Comparison of ENCODE assay signal across 39 mouse cellular contexts in the genomic region with DNA sequence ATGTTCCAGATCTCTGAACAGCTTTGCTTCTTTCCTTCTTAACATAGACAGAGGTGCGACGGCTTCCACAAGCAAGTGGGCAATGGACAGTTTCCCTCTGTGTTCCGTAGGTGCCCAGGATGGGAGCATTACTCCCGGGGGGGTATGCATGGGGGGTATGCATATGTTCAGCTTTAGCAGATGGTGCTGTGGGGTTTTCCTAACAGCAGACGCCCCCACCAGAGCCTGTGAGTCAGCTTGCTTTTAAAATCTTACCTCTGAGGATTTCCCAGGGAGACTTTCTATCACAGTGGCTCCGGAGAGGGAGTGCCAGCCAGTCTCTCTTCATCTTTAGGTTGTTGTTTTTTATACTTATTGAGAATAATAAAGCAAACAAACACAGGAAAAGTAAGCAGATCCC. TPM values are rescaled to one million over a fixed set of nuclear protein-coding genes. Genes with fewer than 3 reads are reported as not detected.
DNase-seq lines count a peak whose midpoint lies in the region; ATAC-seq lines count a peak whose summit lies in the region.
"Had no signal": no experiment of that assay in that cellular context is flagged by ENCODE, and none has a peak within 500 bp of the region (broad histone marks: within the 10 kb centered on the region; RNA-seq: fewer than 3 reads in every experiment).

No protein-coding gene starts in this region.

- intact Hi-C loops in left cerebral cortex, postnatal 14 days (cut with DNase I), result loop anchor here (5.0 kb wide), 1 partner anchor 58 kb away; a partner anchor contains a TSS
- intact Hi-C loops in left cerebral cortex, postnatal 10 days (cut with DNase I), result loop anchor here (10.0 kb wide), 2 partner anchors 65 to 865 kb away; no protein-coding TSS in a partner anchor
- intact Hi-C loops in left cerebral cortex, postnatal 25 days (cut with DNase I), result loop anchor here (1.0 to 2.0 kb wide), 2 partner anchors 42 to 357 kb away; no protein-coding TSS in a partner anchor

- no peak overlapping the region for H3K4me3 ChIP-seq in kidney, embryonic 15.5 days (replicated peaks)
- H3K4me3 ChIP-seq: embryonic facial prominence, embryonic 10.5 days; embryonic facial prominence, embryonic 15.5 days; forebrain, embryonic 12.5 days; hindbrain, embryonic 12.5 days; limb, embryonic 10.5 days; limb, embryonic 15.5 days; liver, embryonic 13.5 days; megakaryocyte, embryonic 14.5 days; midbrain, embryonic 12.5 days; myocyte; neural tube, embryonic 12.5 days had no signal

- no peak for ATAC-seq in kidney, embryonic 15.5 days (replicated peaks; ENCODE audit: low FRiP score)
- ATAC-seq: forebrain, postnatal 0 days; intestine, postnatal 0 days; lung, postnatal 0 days had no signal

- H3K36me3 ChIP-seq in kidney, embryonic 15.5 days, result no peaks in the 10 kb centered on the region
- H3K36me3 ChIP-seq: embryonic facial prominence, embryonic 10.5 days; embryonic facial prominence, embryonic 15.5 days; forebrain, embryonic 12.5 days; G1E; hindbrain, embryonic 12.5 days; limb, embryonic 10.5 days; limb, embryonic 15.5 days; liver, embryonic 13.5 days; midbrain, embryonic 12.5 days; neural tube, embryonic 12.5 days had no signal

- DNase-seq in frontal cortex, adult 2 months (ENCODE audit: extremely low spot score in 1 of 2, low spot score in 1 of 2), result peak; percentile 31 to 69
- DNase-seq in frontal cortex, postnatal 25 days (ENCODE audit: low spot score in 2 of 2), result no peak
- peak; percentile 50 to 52 for DNase-seq in left cerebral cortex, postnatal 14 days (ENCODE audit: low spot score in 2 of 2)
- no peak for DNase-seq in left cerebral cortex, postnatal 10 days (ENCODE audit: extremely low spot score in 1 of 2, low spot score in 2 of 2)
- peak; percentile 35 to 83 for DNase-seq in left cerebral cortex, postnatal 25 days (ENCODE audit: low spot score in 2 of 2)
- DNase-seq in telencephalon, adult 2 months (ENCODE audit: low read depth, low spot score), result peak; percentile 48
- DNase-seq: adrenal gland, adult 8-10 months; cerebellum, adult 8-10 months; cerebellum, postnatal 25 days; forebrain, postnatal 0 days; gastrocnemius, postnatal 14 days; kidney, adult 9 months; kidney, postnatal 14 days; liver, embryonic 13.5 days; lung, adult 18-20 months; lung, postnatal 4 days; thymus, adult 18-20 months; thymus, postnatal 25 days had no signal

- no peak overlapping the region for H3K4me2 ChIP-seq in kidney, embryonic 15.5 days
- H3K4me2 ChIP-seq: embryonic facial prominence, embryonic 15.5 days; forebrain, embryonic 12.5 days; hindbrain, embryonic 12.5 days; limb, embryonic 15.5 days; liver, embryonic 13.5 days; midbrain, embryonic 12.5 days; neural tube, embryonic 12.5 days had no signal

- no peak overlapping the region for H3K27ac ChIP-seq in kidney, embryonic 15.5 days
- H3K27ac ChIP-seq: embryonic facial prominence, embryonic 10.5 days; embryonic facial prominence, embryonic 15.5 days; forebrain, embryonic 12.5 days; hindbrain, embryonic 12.5 days; limb, embryonic 10.5 days; limb, embryonic 15.5 days; liver, embryonic 13.5 days; midbrain, embryonic 12.5 days; neural tube, embryonic 12.5 days had no signal

- H3K9me3 ChIP-seq in kidney, embryonic 15.5 days (replicated peaks), result no peaks in the 10 kb centered on the region
- H3K9me3 ChIP-seq: embryonic facial prominence, embryonic 15.5 days; forebrain, embryonic 12.5 days; G1E; hindbrain, embryonic 12.5 days; limb, embryonic 10.5 days; limb, embryonic 15.5 days; liver, embryonic 13.5 days; midbrain, embryonic 12.5 days; neural tube, embryonic 12.5 days had no signal

- H3K27me3 ChIP-seq in kidney, embryonic 15.5 days, result no peaks in the 10 kb centered on the region
- H3K27me3 ChIP-seq: embryonic facial prominence, embryonic 15.5 days; forebrain, embryonic 12.5 days; hindbrain, embryonic 12.5 days; limb, embryonic 15.5 days; liver, embryonic 13.5 days; neural tube, embryonic 12.5 days had no signal

- WGBS in kidney, embryonic 15.5 days, result 75% methylated on average over 6 of the region's 6 CpGs

- no peak overlapping the region for H3K9ac ChIP-seq in kidney, embryonic 15.5 days
- H3K9ac ChIP-seq: embryonic facial prominence, embryonic 15.5 days; forebrain, embryonic 12.5 days; forebrain, postnatal 0 days; hindbrain, embryonic 12.5 days; limb, embryonic 15.5 days; liver, embryonic 13.5 days; midbrain, embryonic 12.5 days; neural tube, embryonic 12.5 days had no signal

- no peaks in the 10 kb centered on the region for H3K4me1 ChIP-seq in kidney, embryonic 15.5 days
- H3K4me1 ChIP-seq: embryonic facial prominence, embryonic 10.5 days; embryonic facial prominence, embryonic 15.5 days; limb, embryonic 10.5 days; limb, embryonic 15.5 days; liver, embryonic 13.5 days; megakaryocyte, embryonic 14.5 days; neural tube, embryonic 12.5 days had no signal

RNA-seq across cellular contexts. Expression of a gene that starts 9.8 kb away (rescaled TPM):
- 0.21 and 0.24 TPM in 2 replicates for polyA plus RNA-seq in frontal cortex, adult 2 months (2012; rRNA removed)
- total RNA-seq in left cerebral cortex, postnatal 14 days (2021), result under 1 TPM in 1 of 2 experiments, not detected in 1; 0.37 TPM
- under 1 TPM; 0.28 to 0.34 TPM for total RNA-seq in left cerebral cortex, postnatal 10 days (2021)
- total RNA-seq in left cerebral cortex, postnatal 25 days (2021), result under 1 TPM; 0.09 to 0.16 TPM
- not detected in 2 replicates for polyA plus RNA-seq in kidney, embryonic 15.5 days (2015; fragmentation: Nextera tagmentation; extraction: Ambion mirVana)
- total RNA-seq: gastrocnemius, postnatal 14 days; heart, postnatal 25 days had no signal
- polyA plus RNA-seq: embryonic facial prominence, embryonic 10.5 days; embryonic facial prominence, embryonic 15.5 days; forebrain, embryonic 12.5 days; forebrain, postnatal 0 days; G1E; heart, embryonic 14.5 days; hindbrain, embryonic 12.5 days; intestine, postnatal 0 days; limb, embryonic 15.5 days; liver, embryonic 13.5 days; lung, postnatal 0 days; midbrain, embryonic 12.5 days; midbrain, postnatal 0 days; myocyte; neural tube, embryonic 12.5 days; small intestine, adult 2 months; stomach, embryonic 14.5 days had no signal

RNA-seq across cellular contexts. Expression of a gene that starts 18.6 kb away (rescaled TPM):
- 3.4 TPM in 2 replicates for polyA plus RNA-seq in frontal cortex, adult 2 months (2012; rRNA removed)
- 1 to 10 TPM in 1 of 2 experiments, under 1 TPM in 1; 0.97 to 2.0 TPM for total RNA-seq in left cerebral cortex, postnatal 14 days (2021)
- 1 to 10 TPM in 1 of 2 experiments, under 1 TPM in 1; 0.86 to 1.4 TPM for total RNA-seq in left cerebral cortex, postnatal 10 days (2021)
- 1 to 10 TPM in 1 of 2 experiments, under 1 TPM in 1; 0.46 to 1.7 TPM for total RNA-seq in left cerebral cortex, postnatal 25 days (2021)
- not detected in 2 replicates for polyA plus RNA-seq in kidney, embryonic 15.5 days (2015; fragmentation: Nextera tagmentation; extraction: Ambion mirVana)
- total RNA-seq: adrenal gland, postnatal 4 days; forebrain, postnatal 0 days; gastrocnemius, postnatal 14 days; granulocyte monocyte progenitor cell, adult 5-6 weeks; heart, postnatal 25 days had no signal
- polyA plus RNA-seq: embryonic facial prominence, embryonic 10.5 days; G1E; heart, embryonic 14.5 days; hindbrain, embryonic 12.5 days; intestine, postnatal 0 days; limb, embryonic 10.5 days; limb, embryonic 15.5 days; liver, embryonic 13.5 days; lung, postnatal 0 days; midbrain, embryonic 12.5 days; myocyte; neural tube, embryonic 12.5 days; small intestine, adult 2 months; stomach, embryonic 14.5 days had no signal

RNA-seq across cellular contexts. Expression of a gene that starts 21.4 kb away (rescaled TPM):
- polyA plus RNA-seq in frontal cortex, adult 2 months (2012; rRNA removed), result 7.0 and 8.9 TPM in 2 replicates
- total RNA-seq in left cerebral cortex, postnatal 14 days (2021), result 10 to 100 TPM; 15.7 to 17.9 TPM
- 10 to 100 TPM; 14.7 to 15.7 TPM for total RNA-seq in left cerebral cortex, postnatal 10 days (2021)
- total RNA-seq in left cerebral cortex, postnatal 25 days (2021), result 10 to 100 TPM; 15.8 to 17.0 TPM
- polyA plus RNA-seq in kidney, embryonic 15.5 days (2015; fragmentation: Nextera tagmentation; extraction: Ambion mirVana), result 0.04 and 0.17 TPM in 2 replicates
- total RNA-seq: G1E; granulocyte monocyte progenitor cell, adult 5-6 weeks; heart, postnatal 25 days had no signal
- polyA plus RNA-seq: G1E; heart, embryonic 14.5 days; liver, embryonic 13.5 days; lung, postnatal 0 days; myocyte; small intestine, adult 2 months; stomach, embryonic 14.5 days had no signal

RNA-seq across cellular contexts. Expression of a gene that starts 36.1 kb away (rescaled TPM):
- 0.02 TPM in 1 of 2 replicates, not detected in the other for polyA plus RNA-seq in frontal cortex, adult 2 months (2012; rRNA removed)
- not detected for total RNA-seq in left cerebral cortex, postnatal 14 days (2021)
- total RNA-seq in left cerebral cortex, postnatal 10 days (2021), result not detected
- not detected for total RNA-seq in left cerebral cortex, postnatal 25 days (2021)
- not detected in 2 replicates for polyA plus RNA-seq in kidney, embryonic 15.5 days (2015; fragmentation: Nextera tagmentation; extraction: Ambion mirVana)
- total RNA-seq: forebrain, postnatal 0 days; gastrocnemius, postnatal 14 days; granulocyte monocyte progenitor cell, adult 5-6 weeks; heart, postnatal 25 days; midbrain, postnatal 0 days had no signal
- polyA plus RNA-seq: embryonic facial prominence, embryonic 10.5 days; embryonic facial prominence, embryonic 15.5 days; forebrain, embryonic 12.5 days; forebrain, postnatal 0 days; G1E; heart, embryonic 14.5 days; hindbrain, embryonic 12.5 days; intestine, postnatal 0 days; limb, embryonic 10.5 days; limb, embryonic 15.5 days; liver, embryonic 13.5 days; lung, postnatal 0 days; midbrain, embryonic 12.5 days; midbrain, postnatal 0 days; myocyte; neural tube, embryonic 12.5 days; small intestine, adult 2 months; stomach, embryonic 14.5 days had no signal

RNA-seq across cellular contexts. Expression of a gene that starts 36.8 kb away (rescaled TPM):
- polyA plus RNA-seq in frontal cortex, adult 2 months (2012; rRNA removed), result 9.7 and 13.7 TPM in 2 replicates
- total RNA-seq in left cerebral cortex, postnatal 14 days (2021), result 1 to 10 TPM; 5.0 to 8.9 TPM
- total RNA-seq in left cerebral cortex, postnatal 10 days (2021), result 10 to 100 TPM in 1 of 2 experiments, 1 to 10 TPM in 1; 8.9 to 10.2 TPM
- total RNA-seq in left cerebral cortex, postnatal 25 days (2021), result 1 to 10 TPM; 6.3 to 6.4 TPM
- 7.8 and 8.3 TPM in 2 replicates for polyA plus RNA-seq in kidney, embryonic 15.5 days (2015; fragmentation: Nextera tagmentation; extraction: Ambion mirVana)

Comparison
In these comparisons a context has a peak if more than half of its experiments do, and no peak if none do; other contexts are left out.
1. DNase-seq: peak in frontal cortex, adult 2 months (2 of 2), left cerebral cortex, postnatal 14 days (2 of 2), left cerebral cortex, postnatal 25 days (2 of 2) and telencephalon, adult 2 months (single experiment); none in frontal cortex, postnatal 25 days (0 of 2) and left cerebral cortex, postnatal 10 days (0 of 2).